In genomic region chr5:30887331-30887761, GRCm38 (mm10) we compare ENCODE assay signal across 8 mouse cellular contexts. TPM values are rescaled to one million over a fixed set of nuclear protein-coding genes. Genes with fewer than 3 reads are reported as not detected.
DNase-seq lines count a peak whose midpoint lies in the region; ATAC-seq and TF ChIP-seq lines count a peak whose summit lies in the region.

No protein-coding gene starts in this region.

- TF ChIP-seq CTCF in hindbrain, postnatal 0 days (IDR thresholded peaks at IDR 0.05; ENCODE audit: low read depth): peak; percentile 22; the same call in 1 of the 2 replicates
- peak; percentile 1; the same call in 1 of the 2 replicates for TF ChIP-seq CTCF in midbrain, postnatal 0 days (IDR thresholded peaks at IDR 0.05)

- ATAC-seq in forebrain, embryonic 16.5 days: peak; percentile 31
- peak; percentile 50 for ATAC-seq in hindbrain, postnatal 0 days
- peak; percentile 68 for ATAC-seq in midbrain, postnatal 0 days (ENCODE audit: low FRiP score)

- H3K27ac ChIP-seq in forebrain, embryonic 16.5 days (ENCODE audit: low read length): peak overlapping the region; percentile 99
- peak overlapping the region; percentile 97 for H3K27ac ChIP-seq in hindbrain, postnatal 0 days
- H3K27ac ChIP-seq in midbrain, postnatal 0 days (ENCODE audit: low read depth, low read length): peak overlapping the region; percentile 83

- no peaks in the 10 kb centered on the region for H3K27me3 ChIP-seq in forebrain, embryonic 16.5 days (replicated peaks; ENCODE audit: control insufficient read depth, insufficient read depth, low read length)
- H3K27me3 ChIP-seq in hindbrain, postnatal 0 days (ENCODE audit: insufficient read depth, low read length): no peaks in the 10 kb centered on the region
- H3K27me3 ChIP-seq in midbrain, postnatal 0 days (ENCODE audit: insufficient read depth, low read length): no peaks in the 10 kb centered on the region

- peak overlapping the region; percentile 89 for H3K9ac ChIP-seq in forebrain, embryonic 16.5 days (replicated peaks; ENCODE audit: low read depth, low read length)
- H3K9ac ChIP-seq in hindbrain, postnatal 0 days (replicated peaks; ENCODE audit: low read length): peak overlapping the region; percentile 84
- H3K9ac ChIP-seq in midbrain, postnatal 0 days (replicated peaks; ENCODE audit: low read length, poor library complexity, severe bottlenecking): peak overlapping the region; percentile 90

- DNase-seq in frontal cortex, postnatal 14 days (ENCODE audit: low spot score in 2 of 2): peak; percentile 45 to 60
- no peak for DNase-seq in frontal cortex, adult 2 months (ENCODE audit: extremely low spot score in 1 of 2, low spot score in 1 of 2)
- DNase-seq in cerebellum, adult 18-20 months: peak; percentile 78 to 81
- peak; percentile 90 for DNase-seq in hindbrain, postnatal 0 days (ENCODE audit: low spot score)
- DNase-seq in liver: peak; percentile 84
- peak; percentile 94 for DNase-seq in midbrain, postnatal 0 days (ENCODE audit: low spot score)
- DNase-seq in spleen, postnatal 36 days (ENCODE audit: low spot score in 2 of 2): peak; percentile 88 to 90

- peaks cover 18% of the 10 kb centered on the region for H3K4me1 ChIP-seq in forebrain, embryonic 16.5 days (replicated peaks; ENCODE audit: control insufficient read depth, insufficient read depth, low read length)
- peaks cover 5% of the 10 kb centered on the region; the same call in 1 of the 2 replicates for H3K4me1 ChIP-seq in hindbrain, postnatal 0 days (ENCODE audit: insufficient read depth, low read length)
- H3K4me1 ChIP-seq in midbrain, postnatal 0 days (ENCODE audit: insufficient read depth, low read length): peaks cover 7% of the 10 kb centered on the region; the same call in 1 of the 2 replicates

- peaks cover 10% of the 10 kb centered on the region for H3K36me3 ChIP-seq in forebrain, embryonic 16.5 days (ENCODE audit: control insufficient read depth, insufficient read depth)
- H3K36me3 ChIP-seq in hindbrain, postnatal 0 days (ENCODE audit: insufficient read depth, low read length): peaks cover 13% of the 10 kb centered on the region
- peaks cover 16% of the 10 kb centered on the region for H3K36me3 ChIP-seq in midbrain, postnatal 0 days (ENCODE audit: insufficient read depth, low read length)

- H3K4me2 ChIP-seq in forebrain, embryonic 16.5 days (ENCODE audit: low read length): peak overlapping the region; percentile 72
- H3K4me2 ChIP-seq in hindbrain, postnatal 0 days (ENCODE audit: low read depth, low read length): peak overlapping the region; percentile 93
- H3K4me2 ChIP-seq in midbrain, postnatal 0 days (ENCODE audit: low read depth, low read length, poor library complexity, severe bottlenecking): peak overlapping the region; percentile 78

- H3K9me3 ChIP-seq in forebrain, embryonic 16.5 days (ENCODE audit: control insufficient read depth, low read length): no peaks in the 10 kb centered on the region
- H3K9me3 ChIP-seq in hindbrain, postnatal 0 days (ENCODE audit: low read length): no peaks in the 10 kb centered on the region
- no peaks in the 10 kb centered on the region for H3K9me3 ChIP-seq in midbrain, postnatal 0 days (ENCODE audit: low read length)

- peak overlapping the region; percentile 58 for H3K4me3 ChIP-seq in forebrain, embryonic 16.5 days (replicated peaks; ENCODE audit: low read length)
- H3K4me3 ChIP-seq in hindbrain, postnatal 0 days (ENCODE audit: low read length): peak overlapping the region; percentile 80
- peak overlapping the region; percentile 80 for H3K4me3 ChIP-seq in midbrain, postnatal 0 days (ENCODE audit: low read depth, low read length)

- 0% methylated on average over 19 of the region's 19 CpGs for WGBS in forebrain, embryonic 16.5 days
- 1% methylated on average over 19 of the region's 19 CpGs for WGBS in hindbrain, postnatal 0 days
- WGBS in midbrain, postnatal 0 days: under 1% methylated on average over 19 of the region's 19 CpGs

RNA-seq across cellular contexts. Expression of gene Agbl5, which starts 1.1 kb away (rescaled TPM):
- polyA plus RNA-seq in frontal cortex, adult 2 months (2012; rRNA removed): 24.2 and 25.4 TPM in 2 replicates
- 22.7 and 23.3 TPM in 2 replicates for polyA plus RNA-seq in forebrain, embryonic 16.5 days (2015; fragmentation: Nextera tagmentation; extraction: Ambion mirVana)
- 58.7 and 61.8 TPM in 2 replicates for total RNA-seq in hindbrain, postnatal 0 days (2014; rRNA removed)
- polyA plus RNA-seq in hindbrain, postnatal 0 days (2015; fragmentation: Nextera tagmentation; extraction: Ambion mirVana): 14.9 and 18.0 TPM in 2 replicates
- 50.7 and 73.4 TPM in 2 replicates for total RNA-seq in midbrain, postnatal 0 days (2014; rRNA removed)
- polyA plus RNA-seq in midbrain, postnatal 0 days (2015; fragmentation: Nextera tagmentation; extraction: Ambion mirVana): 19.1 and 22.3 TPM in 2 replicates

RNA-seq across cellular contexts. Expression of gene Tmem214, which starts 19.5 kb away (rescaled TPM):
- 76.3 and 82.8 TPM in 2 replicates for polyA plus RNA-seq in frontal cortex, adult 2 months (2012; rRNA removed)
- 50.6 and 52.7 TPM in 2 replicates for polyA plus RNA-seq in forebrain, embryonic 16.5 days (2015; fragmentation: Nextera tagmentation; extraction: Ambion mirVana)
- total RNA-seq in hindbrain, postnatal 0 days (2014; rRNA removed): 86.7 and 89.5 TPM in 2 replicates
- 59.1 and 59.2 TPM in 2 replicates for polyA plus RNA-seq in hindbrain, postnatal 0 days (2015; fragmentation: Nextera tagmentation; extraction: Ambion mirVana)
- 77.5 and 78.3 TPM in 2 replicates for total RNA-seq in midbrain, postnatal 0 days (2014; rRNA removed)
- polyA plus RNA-seq in midbrain, postnatal 0 days (2015; fragmentation: Nextera tagmentation; extraction: Ambion mirVana): 64.5 and 64.6 TPM in 2 replicates

RNA-seq across cellular contexts. Expression of gene Ost4, which starts 20.2 kb away (rescaled TPM):
- 158 and 207 TPM in 2 replicates for polyA plus RNA-seq in frontal cortex, adult 2 months (2012; rRNA removed)
- polyA plus RNA-seq in forebrain, embryonic 16.5 days (2015; fragmentation: Nextera tagmentation; extraction: Ambion mirVana): 216 and 217 TPM in 2 replicates
- 109 and 179 TPM in 2 replicates for total RNA-seq in hindbrain, postnatal 0 days (2014; rRNA removed)
- polyA plus RNA-seq in hindbrain, postnatal 0 days (2015; fragmentation: Nextera tagmentation; extraction: Ambion mirVana): 224 and 236 TPM in 2 replicates
- 123 and 126 TPM in 2 replicates for total RNA-seq in midbrain, postnatal 0 days (2014; rRNA removed)
- 175 and 201 TPM in 2 replicates for polyA plus RNA-seq in midbrain, postnatal 0 days (2015; fragmentation: Nextera tagmentation; extraction: Ambion mirVana)

RNA-seq across cellular contexts. Expression of gene Emilin1, which starts 25.9 kb away (rescaled TPM):
- 4.2 and 4.7 TPM in 2 replicates for polyA plus RNA-seq in frontal cortex, adult 2 months (2012; rRNA removed)
- 13.5 and 20.5 TPM in 2 replicates for polyA plus RNA-seq in forebrain, embryonic 16.5 days (2015; fragmentation: Nextera tagmentation; extraction: Ambion mirVana)
- 8.1 and 9.3 TPM in 2 replicates for total RNA-seq in hindbrain, postnatal 0 days (2014; rRNA removed)
- polyA plus RNA-seq in hindbrain, postnatal 0 days (2015; fragmentation: Nextera tagmentation; extraction: Ambion mirVana): 10.3 and 10.5 TPM in 2 replicates
- total RNA-seq in midbrain, postnatal 0 days (2014; rRNA removed): 7.4 and 11.8 TPM in 2 replicates
- polyA plus RNA-seq in midbrain, postnatal 0 days (2015; fragmentation: Nextera tagmentation; extraction: Ambion mirVana): 9.0 and 9.8 TPM in 2 replicates

RNA-seq across cellular contexts. Expression of gene Khk, which starts 33.9 kb away (rescaled TPM):
- 28.4 and 30.6 TPM in 2 replicates for polyA plus RNA-seq in frontal cortex, adult 2 months (2012; rRNA removed)
- polyA plus RNA-seq in forebrain, embryonic 16.5 days (2015; fragmentation: Nextera tagmentation; extraction: Ambion mirVana): 6.3 and 7.7 TPM in 2 replicates
- 3.0 and 14.6 TPM in 2 replicates for total RNA-seq in hindbrain, postnatal 0 days (2014; rRNA removed)
- 16.5 and 17.4 TPM in 2 replicates for polyA plus RNA-seq in hindbrain, postnatal 0 days (2015; fragmentation: Nextera tagmentation; extraction: Ambion mirVana)
- total RNA-seq in midbrain, postnatal 0 days (2014; rRNA removed): 1.4 and 12.3 TPM in 2 replicates
- 14.3 and 17.6 TPM in 2 replicates for polyA plus RNA-seq in midbrain, postnatal 0 days (2015; fragmentation: Nextera tagmentation; extraction: Ambion mirVana)

Comparison
In these comparisons a context has a peak if more than half of its experiments do, and no peak if none do; other contexts are left out.
1. DNase-seq: peak in frontal cortex, postnatal 14 days (2 of 2), cerebellum, adult 18-20 months (2 of 2), hindbrain, postnatal 0 days (single experiment), liver (single experiment), midbrain, postnatal 0 days (single experiment) and spleen, postnatal 36 days (2 of 2); none in frontal cortex, adult 2 months (0 of 2).
2. Peak in every context shown above with its lines, with median percentiles within 50 percentile points of each other: ATAC-seq, H3K27ac ChIP-seq, H3K4me2 ChIP-seq, H3K4me3 ChIP-seq and H3K9ac ChIP-seq.